Mouse (Mus musculus): ENCODE results near the gene Mphosph9. TPM values are rescaled to one million over a fixed set of nuclear protein-coding genes. Genes with fewer than 3 reads are reported as not detected.
"Not testable (repeated sequence)": the region's sequence is repeated elsewhere in the genome, so short reads cannot be mapped to it uniquely, and the experiment has no call there.

Mphosph9 gene
- total RNA-seq (2021), result 1 to 10 TPM; 2.7 to 3.4 TPM
- long read RNA-seq, experiment 1, full-length matches to known transcripts, result 1 of 2 reads
- long read RNA-seq, experiment 1, partial matches to known transcripts, result 0 of 2 reads
- long read RNA-seq, experiment 1, other reads (novel, unspliced or antisense), result 1 of 2 reads
- long read RNA-seq, experiment 2, partial matches to known transcripts, result 0 of 2 reads
- long read RNA-seq, experiment 2, other reads (novel, unspliced or antisense), result 2 of 2 reads

DNA sequence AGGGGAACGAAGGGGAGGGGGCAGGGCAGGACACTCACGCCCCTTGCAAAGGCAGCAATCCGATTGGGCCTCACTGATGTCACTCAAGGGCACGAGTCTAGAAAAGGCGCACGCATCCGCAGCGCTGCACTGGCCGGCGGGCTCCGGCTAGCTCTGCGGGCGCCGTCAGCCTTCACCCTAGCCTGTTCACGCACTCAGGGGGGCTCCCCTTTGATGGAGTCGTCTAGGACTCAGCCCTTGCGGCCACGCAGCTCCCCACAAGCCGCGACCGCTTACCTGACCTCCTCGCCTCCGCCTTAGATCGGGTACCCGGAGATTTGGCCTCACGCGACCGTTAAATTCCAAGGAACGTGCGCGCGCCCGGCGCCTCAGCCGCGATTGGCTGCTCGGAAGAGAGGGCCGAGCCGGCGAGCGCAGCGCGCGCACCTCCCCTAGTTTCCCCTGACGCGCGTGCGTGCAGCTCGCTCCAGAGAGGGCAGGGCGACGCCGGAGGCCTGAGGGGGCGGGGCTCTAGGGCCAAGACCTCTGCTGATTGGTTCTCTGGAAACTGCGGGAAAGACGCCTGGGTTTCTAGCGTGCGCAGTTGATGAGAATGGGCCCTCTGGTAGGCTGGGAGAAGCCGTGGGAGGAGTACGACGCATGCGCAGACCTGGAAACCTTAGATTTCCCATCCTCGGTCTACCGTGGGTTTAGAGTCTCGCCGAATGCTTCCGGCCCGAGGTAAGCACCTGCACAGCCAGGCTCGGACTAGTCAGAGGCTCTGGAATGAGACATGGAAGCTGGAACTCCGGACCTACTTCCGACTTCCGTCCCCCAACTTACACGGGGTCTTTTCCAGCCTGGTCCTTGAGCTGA lies at the start of gene Mphosph9, which contains the start of gene 2810006K23Rik:
Mphosph9 (minus strand) TSS at position 463 of the 855 bp plus-strand sequence.
2810006K23Rik (plus strand) TSS at position 580 of the 855 bp plus-strand sequence.
- Histone ChIP-seq H3K27ac (peak within 1 kb of the TSS; percentile 98), H3K4me3 (peak within 1 kb of the TSS; percentile 95)
- no peak; the same call in 1 of the 2 replicates for TF ChIP-seq CTCF (IDR thresholded peaks at IDR 0.05)
- DNase-seq, result peak; percentile 100
- intact Hi-C loops (cut with DNase I), result no loop called here

GRCm38 (mm10) chr5:124377149-124377548 lies 49.4 kb upstream of the Mphosph9 start:
- Histone ChIP-seq H3K4me3 (no peak overlapping the region), H3K27ac (no peak overlapping the region)
- no peak for DNase-seq
- TF ChIP-seq CTCF (IDR thresholded peaks at IDR 0.05), result no peak
- intact Hi-C loops (cut with DNase I), result no loop called here

DNA sequence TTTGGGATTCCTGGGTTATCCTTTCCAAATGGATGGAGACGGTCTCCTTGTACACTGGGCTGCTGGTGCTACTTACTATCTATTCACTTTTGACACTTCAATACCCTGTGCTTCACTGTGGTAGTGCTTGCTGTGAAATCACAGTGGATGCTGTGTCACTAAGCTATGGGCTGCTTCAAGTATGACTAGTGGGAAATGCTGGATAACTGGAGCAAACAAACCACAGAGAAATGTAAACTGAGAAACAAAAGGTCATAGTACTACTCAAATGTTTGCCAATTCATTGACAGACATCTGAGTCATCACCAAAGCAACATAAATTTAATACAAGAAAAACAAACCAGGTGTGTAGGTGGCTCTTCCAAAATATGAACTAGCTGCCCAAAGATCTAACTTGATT lies 48.6 kb upstream of the Mphosph9 start:
- no peak for TF ChIP-seq CTCF (IDR thresholded peaks at IDR 0.05)
- no peak for DNase-seq
- intact Hi-C loops (cut with DNase I), result no loop called here
- Histone ChIP-seq H3K27ac (no peak overlapping the region), H3K4me3 (no peak overlapping the region)

DNA sequence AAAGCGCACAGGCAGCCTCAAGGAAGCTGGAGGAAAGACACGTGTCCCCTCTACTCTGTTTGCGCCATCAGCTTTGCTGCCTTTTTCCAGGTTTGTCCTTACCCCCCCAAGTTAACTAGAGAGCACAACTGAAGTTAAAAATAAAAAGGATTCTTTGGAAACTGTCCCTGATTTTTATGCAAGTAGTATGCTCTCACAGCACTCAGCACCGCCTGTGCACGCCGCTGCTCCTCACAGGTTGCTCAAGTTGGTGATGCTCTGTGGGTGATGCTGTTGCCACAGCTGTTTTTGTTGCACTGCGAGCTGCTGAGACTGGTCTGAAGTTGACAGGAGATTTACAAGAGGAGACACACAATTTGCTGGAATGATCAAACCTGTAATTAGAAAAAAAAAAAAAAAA lies 46.5 kb upstream of the Mphosph9 start:
- Histone ChIP-seq H3K4me3 (no peak overlapping the region), H3K27ac (no peak overlapping the region)
- intact Hi-C loops (cut with DNase I), result loop anchor here (5.0 kb wide), 1 partner anchor 33 kb away; no protein-coding TSS in a partner anchor
- DNase-seq, result no peak
- no peak for TF ChIP-seq CTCF (IDR thresholded peaks at IDR 0.05)

DNA sequence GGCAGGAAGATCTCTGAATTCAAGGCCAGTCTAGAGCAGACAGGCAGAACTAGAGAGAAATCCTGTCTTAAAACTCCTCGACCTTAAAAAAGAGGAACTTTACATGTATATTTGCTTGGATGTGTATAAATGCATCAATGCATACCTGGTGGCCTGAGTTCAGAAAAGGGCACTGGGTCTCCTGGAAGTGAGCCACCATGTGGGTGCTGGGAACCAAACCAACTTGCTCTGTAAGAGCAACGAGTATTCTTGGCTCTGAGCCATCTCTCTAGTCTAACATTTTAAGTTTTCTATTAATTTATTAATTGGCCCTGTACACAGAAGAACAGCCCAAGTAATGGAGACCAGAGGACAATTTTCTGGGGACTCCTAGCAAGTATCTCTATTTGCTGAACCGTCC lies 38.9 kb upstream of the Mphosph9 start:
- TF ChIP-seq CTCF (IDR thresholded peaks at IDR 0.05), result no peak
- no peak for DNase-seq
- no peak overlapping the region for H3K27ac ChIP-seq
- H3K4me3 ChIP-seq, result no peak overlapping the region
- intact Hi-C loops (cut with DNase I), result no loop called here

GRCm38 (mm10) chr5:124365754-124366153 lies 38.0 kb upstream of the Mphosph9 start:
- no peak for TF ChIP-seq CTCF (IDR thresholded peaks at IDR 0.05)
- no peak overlapping the region for H3K4me3 ChIP-seq
- H3K27ac ChIP-seq, result no peak overlapping the region
- intact Hi-C loops (cut with DNase I), result no loop called here
- no peak for DNase-seq

- no peak for TF ChIP-seq CTCF (IDR thresholded peaks at IDR 0.05)
- H3K4me3 ChIP-seq, result no peak overlapping the region
- no peak for DNase-seq
These were observed 36.6 kb upstream of the Mphosph9 start for GRCm38 (mm10) chr5:124364173-124364918.

DNA sequence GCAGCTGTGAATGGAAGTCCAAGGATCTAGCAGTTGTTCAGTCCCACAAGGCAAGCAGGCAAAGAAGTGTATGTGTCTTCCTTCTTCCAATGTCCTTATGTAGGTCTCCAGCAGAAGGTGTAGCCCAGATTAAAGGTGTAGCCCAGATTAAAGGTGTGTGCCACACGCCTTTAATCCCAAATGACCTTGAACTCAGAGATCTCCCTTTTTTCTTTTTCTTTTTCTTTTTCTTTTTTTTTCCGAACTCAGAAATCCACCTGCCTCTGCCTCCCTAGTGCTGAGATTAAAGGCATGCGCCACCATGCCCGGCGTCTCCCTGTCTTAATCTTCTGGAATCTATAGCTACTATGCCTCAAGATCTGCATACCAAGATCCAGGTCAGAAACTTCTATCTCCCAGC lies 35.2 kb upstream of the Mphosph9 start, which contains the start of gene Cdk2ap1:
Cdk2ap1 (minus strand) TSS at position 101 of the 400 bp plus-strand sequence.
- intact Hi-C loops (cut with DNase I), result loop anchor here (5.0 kb wide), 1 partner anchor 174 kb away; no protein-coding TSS in a partner anchor

More at GRCm38 (mm10) chr5:124364173-124364918, 36.6 kb upstream of the Mphosph9 start:
- H3K27ac ChIP-seq, result no peak overlapping the region
- intact Hi-C loops (cut with DNase I), result loop anchor here (5.0 kb wide), 1 partner anchor 173 kb away; no protein-coding TSS in a partner anchor

DNA sequence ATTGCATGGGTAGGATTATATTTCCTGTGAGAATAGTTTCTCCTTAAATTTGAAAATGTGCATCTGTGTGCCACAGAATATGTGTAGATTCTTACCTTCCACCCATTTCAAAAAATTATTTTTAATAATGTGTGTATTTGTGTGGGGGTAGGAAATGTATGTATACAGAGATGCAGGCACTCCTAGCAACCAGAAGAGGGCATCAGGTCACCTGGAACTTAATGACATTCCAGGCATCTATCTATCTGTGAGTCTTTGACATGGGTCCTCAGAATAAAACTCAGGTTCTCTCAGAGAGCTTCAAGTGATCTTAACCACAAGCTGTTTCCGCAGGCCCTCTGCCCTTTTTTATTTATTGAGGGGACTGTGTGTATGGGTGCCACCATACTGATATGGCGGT lies 31.9 kb upstream of the Mphosph9 start:
- intact Hi-C loops (cut with DNase I), result loop anchor here (5.0 kb wide), 2 partner anchors 118 to 178 kb away; partner anchors contain the start of gene Rilpl2
- Histone ChIP-seq H3K4me3 (no peak overlapping the region), H3K27ac (no peak overlapping the region)
- TF ChIP-seq CTCF (IDR thresholded peaks at IDR 0.05), result peak; percentile 66
- no peak for DNase-seq

More for the DNA sequence above, 35.2 kb upstream of the Mphosph9 start, which contains the start of gene Cdk2ap1:
- not testable (repeated sequence) for DNase-seq, H3K27ac ChIP-seq, H3K4me3 ChIP-seq

GRCm38 (mm10) chr5:124356695-124357094 lies 28.9 kb upstream of the Mphosph9 start:
- no peak for TF ChIP-seq CTCF (IDR thresholded peaks at IDR 0.05)
- H3K27ac ChIP-seq, result no peak overlapping the region
- DNase-seq, result no peak
- no peak overlapping the region for H3K4me3 ChIP-seq
- intact Hi-C loops (cut with DNase I), result loop anchor here (5.0 kb wide), 1 partner anchor 121 kb away; the partner anchor contains the start of gene Rilpl2

DNA sequence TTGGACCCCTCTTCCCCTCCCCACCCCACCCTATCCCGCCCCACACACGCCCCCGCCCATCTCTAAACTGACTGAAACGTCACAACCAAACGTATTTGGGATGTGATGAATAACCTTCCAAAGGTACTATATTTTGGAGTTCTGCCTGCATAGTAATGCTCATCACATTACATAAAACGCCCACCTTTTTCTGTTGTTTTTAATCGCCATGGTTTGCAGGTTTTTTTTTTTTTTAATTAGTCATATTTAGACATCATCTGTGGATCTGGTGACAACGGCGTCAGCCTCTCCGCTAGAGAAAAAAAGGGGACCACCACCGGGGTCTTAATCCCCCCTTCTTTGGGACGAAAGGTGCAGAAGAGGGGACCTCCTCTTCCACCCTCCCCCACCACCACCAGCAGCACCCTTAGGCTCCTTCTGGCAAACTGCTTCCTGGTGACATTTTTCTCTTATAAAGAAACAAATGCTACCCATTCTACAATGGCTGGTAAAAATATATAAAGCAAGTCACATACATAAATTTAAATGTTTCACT lies 27.7 kb upstream of the Mphosph9 start:
- no peak for DNase-seq
- Histone ChIP-seq H3K27ac (peak overlapping the region; percentile 86; the same call in 1 of the 2 replicates), H3K4me3 (peak overlapping the region; percentile 89)
- TF ChIP-seq CTCF (IDR thresholded peaks at IDR 0.05), result no peak
- intact Hi-C loops (cut with DNase I), result loop anchor here (5.0 kb wide), 1 partner anchor 122 kb away; the partner anchor contains the start of gene Rilpl2

Measured in gastrocnemius, adult 2 months (tissue).